Mouse (Mus musculus) lung, postnatal 0 days (tissue): ENCODE data around the gene 4921504E06Rik.

Experiments
- CTCF ChIP-seq: IDR thresholded peaks from 2 replicates; pipeline ENCODE4 v1.5.1; 2016; ENCODE audit warnings: antibody characterized with exemption, mild to moderate bottlenecking
- EP300 ChIP-seq: IDR thresholded peaks from 2 replicates; pipeline ENCODE4 v1.6.1; 2016; ENCODE audit warnings: antibody characterized with exemption, mild to moderate bottlenecking, control low read depth

- TF ChIP-seq CTCF (no peak), EP300 (no peak)
Measured at GRCm38 (mm10) chr2:19551396-19551795, 2.3 kb downstream of the 4921504E06Rik start.
